ENCODE assay signal across 16 mouse cellular contexts in the genomic region with DNA sequence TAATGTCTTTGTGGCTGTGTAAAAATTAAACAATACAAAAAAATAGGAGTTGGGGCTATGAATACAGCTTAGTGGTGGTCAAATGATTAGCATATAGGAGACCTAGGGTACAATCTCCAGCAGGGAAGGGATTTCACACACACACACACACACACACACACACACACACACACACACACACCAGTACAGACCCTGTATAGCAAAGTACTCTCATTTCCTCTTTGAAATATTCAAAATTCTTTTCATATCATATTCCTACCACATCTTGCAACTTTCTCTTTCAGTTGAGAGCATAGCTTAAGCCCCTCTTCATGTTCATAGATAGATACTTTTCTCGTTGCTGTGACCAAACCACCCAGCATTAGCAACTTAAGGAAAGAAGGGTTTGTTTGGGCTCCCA.
"Had no signal": no experiment of that assay in that cellular context is flagged by ENCODE, and none has a peak within 500 bp of the region (broad histone marks: within the 10 kb centered on the region; RNA-seq: fewer than 3 reads in every experiment).

No protein-coding gene starts in this region.

- H3K36me3 ChIP-seq: limb, embryonic 12.5 days; midbrain, embryonic 10.5 days; neural tube, embryonic 15.5 days; stomach, embryonic 15.5 days had no signal

- DNase-seq: kidney, adult 8-10 months; kidney, postnatal 25 days; liver; lung, adult 2 months; lung, postnatal 10 days; right cerebral cortex, adult 18-20 months; right cerebral cortex, postnatal 25 days; thymus, postnatal 36 days had no signal

- H3K9ac ChIP-seq: limb, embryonic 12.5 days; liver, embryonic 14.5 days; neural tube, embryonic 15.5 days; stomach, embryonic 15.5 days had no signal

- H3K27me3 ChIP-seq: limb, embryonic 12.5 days; neural tube, embryonic 15.5 days; stomach, embryonic 15.5 days had no signal

- H3K9me3 ChIP-seq: limb, embryonic 12.5 days; midbrain, embryonic 10.5 days; neural tube, embryonic 15.5 days; stomach, embryonic 15.5 days had no signal

- H3K4me3 ChIP-seq: limb, embryonic 12.5 days; midbrain, embryonic 10.5 days; neural tube, embryonic 15.5 days; stomach, embryonic 15.5 days had no signal

- H3K4me1 ChIP-seq: limb, embryonic 12.5 days; neural tube, embryonic 15.5 days; stomach, embryonic 15.5 days had no signal

- H3K4me2 ChIP-seq: limb, embryonic 12.5 days; neural tube, embryonic 15.5 days; stomach, embryonic 15.5 days had no signal

- ATAC-seq: intestine, embryonic 16.5 days; midbrain, embryonic 16.5 days had no signal

- H3K27ac ChIP-seq: limb, embryonic 12.5 days; liver, embryonic 14.5 days; macrophage; midbrain, embryonic 10.5 days; neural tube, embryonic 15.5 days; stomach, embryonic 15.5 days had no signal
